Mouse (Mus musculus) MEL (cell line): ENCODE data around the gene Golm1. TPM values are rescaled to one million over a fixed set of nuclear protein-coding genes. Genes with fewer than 3 reads are reported as not detected.

Source experiments
- DNase-seq: peaks from one replicate; pipeline ENCODE4 v3.0.0; 2011; ENCODE audit warnings: low read depth, low spot score
- H3K27ac ChIP-seq: 2 replicates; pipeline ENCODE4 v1.5.1; 2012; ENCODE audit warnings: low read depth, mild to moderate bottlenecking, control low read depth, low read length, moderate library complexity; ENCODE audit not compliant: control insufficient read depth
- H3K27me3 ChIP-seq, 2 experiments: fragments of 150-350 bp in 1 of 2; sonication (generic) in 1 of 2; 2 replicates each; pipeline ENCODE4 v1.6.1; 2012; ENCODE audit warnings: low read length in 2 of 2, mild to moderate bottlenecking in 2 of 2, improper control_type of control experiment in 1 of 2, moderate library complexity in 1 of 2; ENCODE audit not compliant: insufficient read depth in 2 of 2, control insufficient read depth in 1 of 2
- H3K36me3 ChIP-seq, 2 experiments: 2 replicates each; pipeline ENCODE4 v1.6.1; 2012 to 2014; ENCODE audit warnings: low read length in 2 of 2, improper control_type of control experiment in 1 of 2, inconsistent platforms in 1 of 2, mild to moderate bottlenecking in 1 of 2; ENCODE audit not compliant: insufficient read depth in 2 of 2, control insufficient read depth in 1 of 2
- H3K4me1 ChIP-seq, 2 experiments: fragments of 150-350 bp in 1 of 2; sonication (generic) in 1 of 2; 2 replicates each; pipeline ENCODE4 v1.6.1; 2012; ENCODE audit warnings: low read length in 2 of 2, improper control_type of control experiment in 1 of 2, mild to moderate bottlenecking in 1 of 2; ENCODE audit not compliant: insufficient read depth in 2 of 2, control insufficient read depth in 1 of 2
- H3K4me3 ChIP-seq, 2 experiments: fragments of 150-350 bp in 1 of 2; sonication (generic) in 1 of 2; 2 replicates each; pipeline ENCODE4 v1.5.1; 2012; ENCODE audit warnings: low read depth in 2 of 2, low read length in 2 of 2, mild to moderate bottlenecking in 2 of 2, moderate library complexity in 2 of 2, control low read depth in 1 of 2, improper control_type of control experiment in 1 of 2; ENCODE audit not compliant: control insufficient read depth in 1 of 2, insufficient read depth in 1 of 2
- H3K79me2 ChIP-seq: 2 replicates; pipeline ENCODE4 v1.6.1; 2012; ENCODE audit warnings: mild to moderate bottlenecking, low read length, moderate library complexity; ENCODE audit not compliant: control insufficient read depth, poor library complexity, insufficient read depth
- H3K9ac ChIP-seq: 2 replicates; pipeline ENCODE4 v1.6.1; 2012; ENCODE audit warnings: low read depth, mild to moderate bottlenecking, control low read depth, low read length, moderate library complexity; ENCODE audit not compliant: control insufficient read depth, poor library complexity, severe bottlenecking
- H3K9me3 ChIP-seq: fragments of 150-350 bp; sonication (generic); replicated peaks from 2 replicates; pipeline ENCODE4 v1.6.1; 2012; ENCODE audit warnings: mild to moderate bottlenecking, low read length, improper control_type of control experiment, moderate library complexity; ENCODE audit not compliant: insufficient read depth
- CHD1 ChIP-seq: IDR thresholded peaks from 2 replicates; pipeline ENCODE4 v1.6.1; 2012; ENCODE audit warnings: low read depth, mild to moderate bottlenecking, inconsistent platforms, low read length, improper control_type of control experiment
- CHD2 ChIP-seq: IDR thresholded peaks from 2 replicates; pipeline ENCODE4 v1.6.1; 2011; ENCODE audit warnings: low read length, improper control_type of control experiment
- CTCF ChIP-seq, 3 experiments: IDR thresholded peaks in 2 of 3; conservative IDR thresholded peaks in 1 of 3; 2 replicates each; pipeline ENCODE4 v1.5.1; 2011 to 2012; ENCODE audit warnings: low read length in 3 of 3, low read depth in 2 of 3, mild to moderate bottlenecking in 2 of 3, improper control_type of control experiment in 1 of 3, inconsistent platforms in 1 of 3, mixed read lengths in 1 of 3, moderate library complexity in 1 of 3; ENCODE audit not compliant: control insufficient read depth in 1 of 3, insufficient read depth in 1 of 3, poor library complexity in 1 of 3, severe bottlenecking in 1 of 3
- E2F4 ChIP-seq: IDR thresholded peaks from 2 replicates; pipeline ENCODE4 v1.6.1; 2011; ENCODE audit warnings: low read depth, low read length, improper control_type of control experiment, borderline replicate concordance
- ELF1 ChIP-seq: IDR thresholded peaks from 2 replicates; pipeline ENCODE4 v1.6.1; 2014; ENCODE audit warnings: low read depth, mild to moderate bottlenecking, inconsistent platforms, low read length, improper control_type of control experiment, moderate library complexity
- EP300 ChIP-seq, 2 experiments: IDR thresholded peaks; 2 replicates each; pipeline ENCODE4 v1.6.1; 2011; ENCODE audit warnings: improper control_type of control experiment in 2 of 2, low read length in 2 of 2, low read depth in 1 of 2, mild to moderate bottlenecking in 1 of 2
- ETS1 ChIP-seq: IDR thresholded peaks from 2 replicates; pipeline ENCODE4 v1.6.1; 2012; ENCODE audit warnings: low read depth, mild to moderate bottlenecking, inconsistent platforms, low read length, improper control_type of control experiment, moderate library complexity
- HCFC1 ChIP-seq: IDR thresholded peaks from 2 replicates; pipeline ENCODE4 v1.6.1; 2012; ENCODE audit warnings: low read depth, mild to moderate bottlenecking, inconsistent platforms, low read length, improper control_type of control experiment, moderate library complexity
- JUND ChIP-seq: IDR thresholded peaks from 2 replicates; pipeline ENCODE4 v1.6.1; 2011; ENCODE audit warnings: low read depth, mild to moderate bottlenecking, improper control_type of control experiment, low read length
- KAT2A ChIP-seq: conservative IDR thresholded peaks from 2 replicates; pipeline ENCODE4 v1.6.1; 2012; ENCODE audit warnings: low read depth, low read length, improper control_type of control experiment, inconsistent platforms
- MAX ChIP-seq: IDR thresholded peaks from 2 replicates; pipeline ENCODE4 v1.6.1; 2011; ENCODE audit warnings: low read length, improper control_type of control experiment
- MAZ ChIP-seq: IDR thresholded peaks from 2 replicates; pipeline ENCODE4 v1.6.1; 2012; ENCODE audit warnings: low read depth, mild to moderate bottlenecking, inconsistent platforms, low read length, improper control_type of control experiment
- MEF2A ChIP-seq: IDR thresholded peaks from 2 replicates; pipeline ENCODE4 v1.6.1; 2014; ENCODE audit warnings: low read depth, mild to moderate bottlenecking, inconsistent platforms, low read length, improper control_type of control experiment; ENCODE audit not compliant: poor library complexity, insufficient replicate concordance, severe bottlenecking; ENCODE audit errors: extremely low read depth
- MYC ChIP-seq: IDR thresholded peaks from 2 replicates; pipeline ENCODE4 v1.6.1; 2011; ENCODE audit warnings: low read depth, mild to moderate bottlenecking, low read length, improper control_type of control experiment, moderate library complexity
- NELFE ChIP-seq: IDR thresholded peaks from 2 replicates; pipeline ENCODE4 v1.6.1; 2011; ENCODE audit warnings: low read depth, low read length, improper control_type of control experiment
- POLR2A ChIP-seq, 2 experiments: IDR thresholded peaks; 2 replicates each; pipeline ENCODE4 v1.6.1; 2011 to 2012; ENCODE audit warnings: low read length in 2 of 2, mild to moderate bottlenecking in 2 of 2, control low read depth in 1 of 2, improper control_type of control experiment in 1 of 2, low read depth in 1 of 2, moderate library complexity in 1 of 2; ENCODE audit not compliant: control insufficient read depth in 1 of 2, insufficient read depth in 1 of 2, poor library complexity in 1 of 2
- POLR2AphosphoS5 ChIP-seq: IDR thresholded peaks from 2 replicates; pipeline ENCODE4 v1.6.1; 2012; ENCODE audit warnings: low read depth, borderline replicate concordance, mild to moderate bottlenecking, inconsistent platforms, low read length, moderate library complexity, mixed read lengths
- RAD21 ChIP-seq: IDR thresholded peaks from 2 replicates; pipeline ENCODE4 v1.6.1; 2011; ENCODE audit warnings: mild to moderate bottlenecking, low read depth, low read length, improper control_type of control experiment
- RCOR1 ChIP-seq: IDR thresholded peaks from 2 replicates; pipeline ENCODE4 v1.6.1; 2012; ENCODE audit warnings: low read depth, mild to moderate bottlenecking, inconsistent platforms, low read length, improper control_type of control experiment
- SIN3A ChIP-seq: IDR thresholded peaks from 2 replicates; pipeline ENCODE4 v1.6.1; 2012; ENCODE audit warnings: low read length, improper control_type of control experiment, inconsistent platforms
- TAL1 ChIP-seq: IDR thresholded peaks from 2 replicates; pipeline ENCODE4 v1.6.1; 2012; ENCODE audit warnings: mild to moderate bottlenecking, inconsistent platforms, low read length, moderate library complexity, mixed read lengths
- TBP ChIP-seq: IDR thresholded peaks from 2 replicates; pipeline ENCODE4 v1.8.0; 2011; ENCODE audit warnings: low read depth, low read length, improper control_type of control experiment
- TCF12 ChIP-seq: IDR thresholded peaks from 2 replicates; pipeline ENCODE4 v1.6.1; 2014; ENCODE audit warnings: low read depth, mild to moderate bottlenecking, inconsistent platforms, low read length, improper control_type of control experiment, moderate library complexity
- UBTF ChIP-seq: IDR thresholded peaks from 2 replicates; pipeline ENCODE4 v1.6.1; 2012; ENCODE audit warnings: low read depth, mild to moderate bottlenecking, inconsistent platforms, low read length, improper control_type of control experiment, moderate library complexity, borderline replicate concordance; ENCODE audit not compliant: insufficient read depth
- ZKSCAN1 ChIP-seq: IDR thresholded peaks from 2 replicates; pipeline ENCODE4 v1.6.1; 2012; ENCODE audit warnings: low read depth, mild to moderate bottlenecking, inconsistent platforms, low read length, improper control_type of control experiment, moderate library complexity
- ZMIZ1 ChIP-seq: IDR thresholded peaks from 2 replicates; pipeline ENCODE4 v1.6.1; 2012; ENCODE audit warnings: low read depth, mild to moderate bottlenecking, inconsistent platforms, low read length, improper control_type of control experiment, moderate library complexity
- ZNF384 ChIP-seq: IDR thresholded peaks from 2 replicates; pipeline ENCODE4 v1.6.1; 2012; ENCODE audit warnings: low read depth, mild to moderate bottlenecking, inconsistent platforms, low read length, improper control_type of control experiment
- polyA plus RNA-seq, 2 experiments: library from polyadenylated mRNA; stranded (reverse) in 1 of 2; unstranded in 1 of 2; fragments of >175 nt in 1 of 2; fragments of >200 nt in 1 of 2; gene quantifications; 2 replicates each; pipeline versions ENCODE4 v1.2.1 to v1.2.4; 2012; ENCODE audit warnings: low replicate concordance in 2 of 2, low read depth in 1 of 2; ENCODE audit not compliant: insufficient read length in 2 of 2, insufficient read depth in 1 of 2, missing spikeins in 1 of 2
- total RNA-seq: library from RNA; depleted of rRNA; stranded (reverse); fragments of 300-350 nt; gene quantifications from 2 replicates; pipeline ENCODE4 v1.2.3, GENCODE M21; 2012

The Golm1 gene
- total and polyA plus RNA-seq, 3 experiments = 22.1 to 26.8 TPM; not detected in 1

- TF ChIP-seq TBP (no peak), ZNF384 (no peak), TCF12 (no peak), HCFC1 (no peak), POLR2A (IDR thresholded peaks at IDR 0.05; ENCODE audit: control insufficient read depth in 1 of 2, insufficient read depth in 1 of 2, low read depth in 1 of 2, low read length in 2 of 2, poor library complexity in 1 of 2) (no peak), ZKSCAN1 (no peak)
- Histone ChIP-seq H3K4me1 (no peaks in the 10 kb centered on the region), H3K4me3 (no peak overlapping the region), H3K27ac (no peak overlapping the region), H3K9me3 (no peaks in the 10 kb centered on the region), H3K79me2 (no peaks in the 10 kb centered on the region), H3K27me3 (no peaks in the 10 kb centered on the region), H3K9ac (no peak overlapping the region), H3K36me3 (peaks cover 0 to 2% of the 10 kb centered on the region in 2 experiments; a peak in 2 of 4 replicates)
- no peak for DNase-seq
These were observed 13.6 kb downstream of the Golm1 start for GRCm38 (mm10) chr13:59661966-59662365.

GRCm38 (mm10) chr13:59661387-59661786 is 14.2 kb downstream of the Golm1 start:
- no peak for TF ChIP-seq CHD2
- no peak for TF ChIP-seq E2F4
- TF ChIP-seq CHD1 = no peak
- TF ChIP-seq CTCF (IDR thresholded peaks at IDR 0.05 in 2 of 3, conservative IDR thresholded peaks at IDR 0.05 in 1 of 3; ENCODE audit: control insufficient read depth in 1 of 3, insufficient read depth in 1 of 3, low read depth in 2 of 3, low read length in 3 of 3, poor library complexity in 1 of 3, severe bottlenecking in 1 of 3) = no peak
- TF ChIP-seq JUND = no peak
- no peak for TF ChIP-seq MEF2A
- TF ChIP-seq UBTF = no peak
- TF ChIP-seq EP300 (IDR thresholded peaks at IDR 0.05; ENCODE audit: low read depth in 1 of 2, low read length in 2 of 2) = no peak
- no peak for TF ChIP-seq MAZ
- TF ChIP-seq TCF12 = no peak
- TF ChIP-seq MAX = no peak
- TF ChIP-seq, all 39 proteins: peak for 0
- Histone ChIP-seq H3K36me3 (peaks cover 0 to 2% of the 10 kb centered on the region in 2 experiments; a peak in 2 of 4 replicates), H3K4me1 (no peaks in the 10 kb centered on the region), H3K9ac (no peak overlapping the region), H3K27ac (no peak overlapping the region), H3K79me2 (no peaks in the 10 kb centered on the region), H3K9me3 (no peaks in the 10 kb centered on the region), H3K27me3 (no peaks in the 10 kb centered on the region), H3K4me3 (no peak overlapping the region)
- no peak for DNase-seq

- no peaks in the 10 kb centered on the region for H3K9me3 ChIP-seq
- no peak overlapping the region for H3K27ac ChIP-seq
- no peak overlapping the region for H3K4me3 ChIP-seq
- no peak overlapping the region for H3K9ac ChIP-seq
- DNase-seq = peak; percentile 32
- peaks cover 0 to 2% of the 10 kb centered on the region in 2 experiments; a peak in 2 of 4 replicates for H3K36me3 ChIP-seq
- H3K79me2 ChIP-seq = no peaks in the 10 kb centered on the region
- H3K4me1 ChIP-seq = no peaks in the 10 kb centered on the region
- H3K27me3 ChIP-seq = no peaks in the 10 kb centered on the region
- TF ChIP-seq ZKSCAN1 = no peak
- no peak for TF ChIP-seq RAD21
- no peak for TF ChIP-seq SIN3A
- no peak for TF ChIP-seq RCOR1
- TF ChIP-seq TAL1 = no peak
- TF ChIP-seq TBP = no peak
- no peak for TF ChIP-seq MYC
- no peak for TF ChIP-seq ZNF384
- no peak for TF ChIP-seq ZMIZ1
- no peak for TF ChIP-seq NELFE
- TF ChIP-seq KAT2A = no peak
- no peak for TF ChIP-seq CTCF (IDR thresholded peaks at IDR 0.05 in 2 of 3, conservative IDR thresholded peaks at IDR 0.05 in 1 of 3; ENCODE audit: control insufficient read depth in 1 of 3, insufficient read depth in 1 of 3, low read depth in 2 of 3, low read length in 3 of 3, poor library complexity in 1 of 3, severe bottlenecking in 1 of 3)
- no peak for TF ChIP-seq ETS1
- TF ChIP-seq POLR2AphosphoS5 = no peak
- TF ChIP-seq ELF1 = no peak
These were observed 15.2 kb downstream of the Golm1 start for GRCm38 (mm10) chr13:59660371-59660770.
